Mouse (Mus musculus) kidney, adult 2 months (tissue): Measurements from ENCODE around the gene Cep57. TPM values are rescaled to one million over a fixed set of nuclear protein-coding genes. Genes with fewer than 3 reads are reported as not detected.
"Not testable (repeated sequence)": the region's sequence is repeated elsewhere in the genome, so short reads cannot be mapped to it uniquely, and the experiment has no call there.

ENCODE experiments used
- DNase-seq: peaks from one replicate; pipeline ENCODE4 v3.0.0; 2021
- H3K27ac ChIP-seq: fragments of 200-500 bp; 2 replicates; pipeline ENCODE4 v1.5.1; 2012; ENCODE audit warnings: low read depth, low read length, control low read depth, inconsistent platforms; ENCODE audit not compliant: insufficient read depth
- H3K27me3 ChIP-seq: fragments of 200-500 bp; replicated peaks from 2 replicates; pipeline ENCODE4 v1.6.1; 2012; ENCODE audit warnings: mild to moderate bottlenecking, moderate library complexity, low read length, inconsistent platforms; ENCODE audit not compliant: control insufficient read depth, insufficient read depth
- H3K36me3 ChIP-seq: fragments of 200-500 bp; 2 replicates; pipeline ENCODE4 v1.6.1; 2012; ENCODE audit warnings: mild to moderate bottlenecking, moderate library complexity, low read length, inconsistent platforms; ENCODE audit not compliant: control insufficient read depth, insufficient read depth
- H3K4me1 ChIP-seq: fragments of 200-500 bp; 2 replicates; pipeline ENCODE4 v1.6.1; 2011; ENCODE audit warnings: low read length; ENCODE audit not compliant: control insufficient read depth, insufficient read depth
- H3K4me3 ChIP-seq: fragments of 200-500 bp; 2 replicates; pipeline ENCODE4 v1.5.1; 2011; ENCODE audit warnings: mild to moderate bottlenecking, low read depth, low read length, control low read depth; ENCODE audit not compliant: insufficient read depth
- CTCF ChIP-seq: fragments of 200-500 bp; conservative IDR thresholded peaks from 2 replicates; pipeline ENCODE4 v1.5.1; 2011; ENCODE audit warnings: low read depth, mild to moderate bottlenecking, control low read depth, low read length, moderate library complexity, mixed read lengths; ENCODE audit not compliant: insufficient read depth, insufficient read length
- POLR2A ChIP-seq: fragments of 200-500 bp; IDR thresholded peaks from one replicate; pipeline ENCODE4 v1.6.1; 2011; ENCODE audit warnings: low read depth, low read length, control low read depth
- WGBS: fragments of 180-500 bp; shearing (Covaris S2); methylation state at CpG from one replicate; pipeline ENCODE4 v1.1.7; 2018; 5-methylcytosine and 5-hydroxymethylcytosine counted together
- polyA plus RNA-seq: library from polyadenylated mRNA; depleted of rRNA; stranded (reverse); fragments of >200 nt; gene quantifications from 2 replicates; pipeline ENCODE4 v1.2.3, GENCODE M21; 2012

The Cep57 gene
- polyA plus RNA-seq, 1 experiment = 9.0 TPM

DNA sequence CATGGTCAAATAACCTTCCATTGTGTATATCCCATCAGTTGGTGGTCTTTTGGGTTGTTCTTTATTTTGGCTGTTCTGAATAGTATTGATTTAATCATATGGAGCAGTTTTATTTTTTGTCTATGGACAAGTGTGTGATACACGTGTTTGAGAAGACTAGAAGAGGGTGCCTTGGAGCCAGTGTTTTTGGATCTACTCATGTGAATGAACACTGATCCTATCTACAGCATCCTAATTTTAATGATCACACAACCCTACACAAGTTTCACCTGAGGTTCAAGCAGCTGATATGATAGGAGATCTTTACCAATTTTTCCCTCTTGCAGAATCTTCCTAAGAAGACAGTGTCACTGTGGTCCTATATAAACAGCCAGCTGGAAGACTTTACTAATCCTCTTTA is 22.4 kb downstream of the Cep57 start:
- WGBS = 83% methylated on average over 1 of the region's 1 CpGs
- H3K36me3 ChIP-seq = peaks cover 11% of the 10 kb centered on the region
- no peaks in the 10 kb centered on the region for H3K27me3 ChIP-seq
- no peak overlapping the region for H3K27ac ChIP-seq
- no peak for DNase-seq
- no peak overlapping the region for H3K4me3 ChIP-seq
- no peak for TF ChIP-seq CTCF
- no peaks in the 10 kb centered on the region for H3K4me1 ChIP-seq

DNA sequence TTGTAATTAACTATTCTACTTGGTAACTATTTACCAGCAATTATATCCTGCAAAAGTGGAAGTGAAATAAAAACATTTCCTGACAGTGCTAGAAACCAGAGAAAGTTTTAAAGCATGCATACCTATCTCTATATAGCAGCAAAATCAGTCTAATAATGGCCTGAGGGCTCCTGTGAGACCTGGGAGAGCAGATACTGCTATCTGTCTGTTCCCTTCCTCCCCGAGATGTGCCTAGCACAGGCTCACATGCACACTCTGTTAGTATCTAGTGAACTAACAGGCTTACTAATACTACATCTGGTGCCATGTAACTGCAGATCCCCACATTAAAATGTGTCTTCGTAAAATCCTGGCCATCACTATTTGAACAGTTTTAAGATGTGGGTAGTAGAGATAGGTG is 32.2 kb downstream of the Cep57 start:
- no peak for TF ChIP-seq CTCF
- no peak for TF ChIP-seq POLR2A
- Histone ChIP-seq H3K4me3 (no peak overlapping the region), H3K36me3 (peaks cover 3% of the 10 kb centered on the region), H3K27ac (no peak overlapping the region), H3K4me1 (no peaks in the 10 kb centered on the region), H3K27me3 (no peaks in the 10 kb centered on the region)
- WGBS = 92% methylated on average over 2 of the region's 2 CpGs
- no peak for DNase-seq

DNA sequence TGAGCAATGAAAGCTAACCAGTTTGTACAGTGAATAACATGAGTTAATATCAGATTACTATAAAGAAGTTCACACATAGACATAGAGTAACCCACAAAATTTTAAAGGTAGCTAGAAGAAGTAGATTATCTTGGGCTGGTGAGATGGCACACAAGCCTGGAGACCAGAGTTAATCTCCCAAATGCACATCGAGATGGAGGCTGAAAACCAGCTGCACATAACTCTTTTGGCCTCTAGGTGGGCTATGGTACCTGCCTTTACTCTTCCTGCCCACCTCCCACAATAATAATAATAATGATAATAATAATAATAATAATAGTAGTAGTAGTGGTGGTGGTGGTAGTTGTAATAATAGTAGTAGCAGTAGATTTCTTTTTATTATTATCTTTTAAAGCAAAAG is 32.6 kb downstream of the Cep57 start:
- no peak for TF ChIP-seq POLR2A
- TF ChIP-seq CTCF = no peak
- H3K27ac ChIP-seq = no peak overlapping the region
- H3K36me3 ChIP-seq = peaks cover 3% of the 10 kb centered on the region
- H3K27me3 ChIP-seq = no peaks in the 10 kb centered on the region
- no peak overlapping the region for H3K4me3 ChIP-seq
- no peak for DNase-seq
- 84% methylated on average over 1 of the region's 1 CpGs for WGBS
- no peaks in the 10 kb centered on the region for H3K4me1 ChIP-seq

DNA sequence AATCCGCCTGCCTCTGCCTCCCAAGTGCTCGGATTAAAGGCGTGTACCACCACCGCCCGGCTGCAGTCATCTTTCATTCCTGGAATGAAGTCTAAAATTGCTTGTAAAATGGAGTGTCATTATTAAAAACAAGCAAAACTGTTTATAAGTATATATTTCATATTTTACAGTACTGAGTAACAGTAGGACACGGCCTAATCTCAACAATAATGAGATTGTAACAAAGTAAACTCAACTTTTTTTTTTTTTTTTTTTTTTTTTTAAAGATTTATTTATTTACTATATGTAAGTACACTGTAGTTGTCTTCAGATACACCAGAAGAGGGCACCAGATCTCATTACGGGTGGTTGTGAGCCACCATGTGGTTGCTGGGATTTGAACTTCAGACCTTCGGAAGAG is 36.0 kb downstream of the Cep57 start:
- WGBS = 96% methylated on average over 8 of the region's 8 CpGs
- not testable (repeated sequence) for H3K36me3 ChIP-seq, H3K27me3 ChIP-seq, H3K4me3 ChIP-seq, H3K27ac ChIP-seq, DNase-seq, H3K4me1 ChIP-seq

DNA sequence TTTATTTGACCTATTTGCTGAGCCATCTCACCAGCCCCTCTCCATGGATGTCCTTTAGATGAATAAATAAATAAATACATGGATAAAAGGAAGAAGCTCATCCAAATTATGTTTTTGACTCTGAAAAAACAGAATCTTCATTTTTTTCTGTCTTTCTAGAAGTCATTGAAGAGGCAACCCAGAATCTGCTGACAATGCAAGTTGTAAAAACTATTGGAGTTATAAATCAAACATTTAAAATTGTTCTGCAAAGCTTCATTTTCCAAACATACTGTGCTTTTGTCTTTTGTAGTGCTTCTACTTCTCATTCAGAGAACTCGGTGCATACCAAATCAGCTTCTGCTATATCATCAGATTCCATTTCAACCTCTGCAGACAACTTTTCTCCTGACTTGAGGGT is 44.9 kb downstream of the Cep57 start:
- no peak for DNase-seq

DNA sequence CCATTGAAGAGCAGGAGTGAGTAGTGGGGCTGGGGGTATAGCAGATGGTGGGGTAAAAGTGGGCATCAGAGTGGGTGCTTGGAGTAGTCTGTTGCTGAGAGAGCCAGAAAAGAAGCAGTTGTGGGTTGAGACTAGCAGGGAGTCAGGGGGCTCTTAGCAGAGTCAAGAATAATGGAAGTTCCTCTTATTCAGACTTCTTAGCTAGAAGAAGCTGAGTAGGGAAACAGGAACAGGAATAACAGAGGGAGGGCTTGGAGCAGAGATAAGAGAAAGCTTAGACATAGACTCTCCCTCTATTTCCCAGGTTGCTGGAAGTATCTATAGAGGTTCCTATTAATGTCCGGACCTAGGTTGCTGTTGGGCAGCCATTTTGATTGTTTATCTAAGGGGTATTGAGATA is 52.2 kb downstream of the Cep57 start:
- Histone ChIP-seq H3K27ac (no peak overlapping the region), H3K4me1 (0 out of 2 replicates have a peak, but pooled peaks cover 8% of the 10 kb centered on the region), H3K27me3 (no peaks in the 10 kb centered on the region), H3K36me3 (no peaks in the 10 kb centered on the region), H3K4me3 (no peak overlapping the region)
- TF ChIP-seq CTCF (no peak), POLR2A (no peak)
- WGBS = 98% methylated on average over 1 of the region's 1 CpGs
- no peak for DNase-seq

More for the DNA sequence above, 44.9 kb downstream of the Cep57 start:
- Histone ChIP-seq H3K27ac (no peak overlapping the region), H3K36me3 (no peaks in the 10 kb centered on the region; the same call in 1 of the 2 replicates), H3K4me1 (no peaks in the 10 kb centered on the region), H3K27me3 (no peaks in the 10 kb centered on the region), H3K4me3 (no peak overlapping the region)
- TF ChIP-seq CTCF (no peak), POLR2A (no peak)
- 87% methylated on average over 1 of the region's 1 CpGs for WGBS

DNA sequence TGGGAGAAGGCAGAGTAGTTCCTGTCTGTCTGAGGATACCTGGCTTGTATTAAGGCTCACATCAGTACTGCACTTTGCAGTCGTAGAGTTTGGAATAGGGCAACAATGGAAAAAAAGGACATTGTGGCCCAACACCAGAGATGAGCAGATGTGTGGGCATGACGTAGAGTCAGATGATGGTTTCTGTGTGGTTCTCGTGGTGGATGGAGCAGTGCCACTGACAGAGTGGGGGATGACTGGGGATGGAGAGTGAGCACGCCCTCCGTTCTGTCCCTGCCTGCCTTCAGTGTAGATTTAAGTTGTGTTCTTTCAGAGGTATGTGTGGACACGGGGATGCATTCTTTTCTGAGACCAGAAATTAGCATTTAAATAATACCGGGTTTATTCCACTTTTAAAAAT is 60.3 kb downstream of the Cep57 start:
- Histone ChIP-seq H3K36me3 (no peaks in the 10 kb centered on the region), H3K27ac (no peak overlapping the region), H3K4me1 (peaks cover 7% of the 10 kb centered on the region; the same call in 1 of the 2 replicates), H3K4me3 (no peak overlapping the region), H3K27me3 (no peaks in the 10 kb centered on the region)
- TF ChIP-seq CTCF (no peak), POLR2A (no peak)
- WGBS = 84% methylated on average over 7 of the region's 7 CpGs
- DNase-seq = no peak

DNA sequence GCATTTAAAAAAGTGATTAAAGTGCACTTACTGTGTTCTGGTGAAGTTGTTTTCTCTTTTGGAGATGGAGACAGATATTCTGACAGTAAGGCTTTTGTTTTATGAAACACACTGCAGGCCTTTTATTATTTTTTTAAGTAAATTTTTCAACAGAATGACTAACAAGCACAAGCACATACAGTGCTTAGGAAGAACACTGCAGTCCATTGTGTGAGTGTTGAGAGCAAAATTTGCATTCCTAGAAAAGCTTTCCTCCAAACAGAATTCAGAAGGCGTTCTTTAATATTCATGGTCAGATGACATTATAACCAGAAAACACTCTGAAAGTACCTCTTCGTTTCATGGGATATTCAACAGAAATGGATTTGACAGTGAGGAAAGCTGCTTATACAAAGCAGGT is 61.3 kb downstream of the Cep57 start:
- no peak for TF ChIP-seq POLR2A
- no peak for TF ChIP-seq CTCF
- H3K36me3 ChIP-seq = no peaks in the 10 kb centered on the region
- no peak overlapping the region for H3K4me3 ChIP-seq
- WGBS = 79% methylated on average over 2 of the region's 2 CpGs
- no peak overlapping the region for H3K27ac ChIP-seq
- H3K27me3 ChIP-seq = no peaks in the 10 kb centered on the region
- DNase-seq = no peak
- peaks cover 11% of the 10 kb centered on the region; the same call in 1 of the 2 replicates for H3K4me1 ChIP-seq
